Mouse (Mus musculus) B cell, adult 67 days (primary cell): Measurements from ENCODE around the gene Gm9964. TPM values are rescaled to one million over a fixed set of nuclear protein-coding genes. Genes with fewer than 3 reads are reported as not detected.

Experiments used
- total RNA-seq, 2 experiments: library from RNA; stranded (reverse); gene quantifications; 4 replicates each; pipeline ENCODE4 v1.2.4; 2023

The Gm9964 gene
- total RNA-seq, result 1 to 10 TPM; 1.9 to 3.1 TPM

DNA sequence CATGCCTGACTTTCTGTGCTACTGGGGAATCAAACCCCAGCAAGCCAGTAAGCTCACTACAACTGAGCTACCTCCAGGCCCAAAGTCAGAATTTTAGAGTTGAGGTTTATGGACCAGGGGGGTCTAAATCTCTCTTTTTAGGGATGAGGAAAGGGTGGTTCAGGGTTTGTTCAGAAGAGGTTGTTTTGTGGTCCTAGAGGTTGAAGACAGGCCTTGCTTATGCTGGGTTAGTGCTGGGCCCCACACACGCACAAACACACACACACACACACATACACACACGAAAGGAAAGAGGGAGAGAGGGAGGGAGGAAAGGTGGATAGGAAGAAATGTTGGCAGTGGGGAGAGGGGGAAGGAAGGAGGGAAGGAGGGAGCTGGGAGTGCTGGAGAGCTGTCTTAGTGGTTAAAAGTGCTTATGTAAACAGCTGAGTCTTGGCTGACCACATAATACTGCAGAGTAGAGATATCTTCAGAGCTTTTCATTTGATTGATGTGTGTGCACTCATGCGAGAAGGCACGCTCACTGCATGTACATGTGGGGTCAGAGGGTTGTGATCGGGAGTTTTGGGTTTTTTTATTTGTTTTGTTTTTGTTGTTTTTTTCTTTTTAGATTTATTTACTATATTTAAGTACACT, at the start of gene Gm9964:
Gene Gm9964 (minus strand): TSS at position 51 of the 636 bp plus-strand sequence.

DNA sequence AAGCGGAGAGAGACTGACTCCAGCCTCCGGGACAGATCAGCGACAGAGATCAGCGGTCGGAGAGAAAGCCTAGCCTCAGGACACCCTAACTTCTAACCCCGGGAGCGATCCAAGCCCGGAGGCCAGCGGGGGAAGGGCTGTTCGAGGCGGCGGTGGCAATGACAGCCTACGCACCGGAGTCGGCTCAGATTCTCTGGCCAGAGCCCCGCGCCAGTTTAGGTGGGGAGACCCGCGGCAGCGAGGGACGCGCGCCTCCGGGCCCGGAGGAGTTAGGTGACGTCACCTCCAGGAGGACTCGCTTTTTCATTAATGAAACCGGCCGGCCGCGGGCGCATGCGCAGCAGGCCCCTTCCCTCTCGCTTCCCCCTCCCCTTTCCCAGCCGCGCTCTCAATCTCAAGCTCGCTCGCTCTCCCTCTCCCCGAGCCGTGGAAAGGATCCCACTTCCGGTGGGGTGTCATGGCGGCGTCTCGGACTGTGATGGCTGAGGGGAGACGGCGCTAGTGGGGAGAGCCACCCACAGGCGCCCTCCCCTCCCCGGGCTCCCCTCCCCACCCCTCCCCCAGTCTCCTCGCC, 42.6 kb upstream of the Gm9964 start, which contains the start of gene Nf1:
Gene Nf1 (plus strand): TSS at position 460 of the 574 bp plus-strand sequence.

DNA sequence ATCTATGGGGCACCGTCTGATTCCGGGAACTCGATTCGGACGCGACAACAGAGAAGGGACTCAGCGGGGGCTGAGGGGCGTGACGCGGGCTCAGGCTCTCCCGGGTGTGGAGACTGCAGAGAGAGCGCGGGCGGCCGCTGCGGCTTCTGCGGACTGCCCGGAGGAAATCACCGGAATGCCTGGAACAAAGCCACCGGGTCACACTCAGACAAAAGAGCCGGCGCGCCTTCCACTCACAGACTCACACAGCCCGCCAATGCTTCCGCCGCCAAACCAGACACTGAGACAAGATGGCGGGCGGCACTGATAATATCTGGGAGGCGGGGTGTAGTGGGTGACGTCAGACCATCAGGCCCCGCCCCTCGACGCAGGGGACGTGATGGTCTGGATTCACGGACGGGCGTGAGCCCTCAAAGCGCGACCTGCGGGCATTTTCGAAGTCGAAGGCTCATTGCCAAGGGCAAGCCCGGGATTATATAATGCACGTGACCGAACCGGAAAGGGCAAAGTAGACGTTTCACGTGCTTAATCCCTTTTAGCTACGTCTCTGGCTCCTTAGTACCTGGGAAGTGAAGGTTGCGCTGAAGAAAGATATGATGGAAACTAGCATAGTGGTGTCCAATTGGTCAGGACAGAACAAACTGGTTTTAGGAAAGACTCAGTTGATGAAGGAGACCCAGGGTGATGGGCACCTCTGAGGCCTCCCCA, 42.2 kb downstream of the Gm9964 start, which contains the start of gene Wsb1:
Gene Wsb1 (minus strand): TSS at position 281 of the 708 bp plus-strand sequence.

Other genes with a start within 250 kb of the Gm9964 start
- gene Ksr1, start 150.5 kb downstream of the Gm9964 start, total RNA-seq, result 10 to 100 TPM; 12.9 to 14.7 TPM
- gene Wsb1, start 42.2 kb downstream of the Gm9964 start, total RNA-seq, result 100 to 1,000 TPM; 150 to 156 TPM
- gene Nf1, start 42.8 kb upstream of the Gm9964 start, total RNA-seq, result 10 to 100 TPM; 31.6 to 35.8 TPM
- 1 to 10 TPM in 1 of 2 experiments, under 1 TPM in 1; 0.50 to 1.1 TPM for gene Omg, start 207.2 kb upstream of the Gm9964 start, total RNA-seq
- 100 to 1,000 TPM; 178 to 214 TPM for gene Evi2b, start 226.9 kb upstream of the Gm9964 start, total RNA-seq
- gene Evi2, start 233.7 kb upstream of the Gm9964 start, total RNA-seq, result 10 to 100 TPM in 1 of 2 experiments, 1 to 10 TPM in 1; 9.7 to 13.1 TPM
- 10 to 100 TPM; 55.9 to 82.5 TPM for gene Evi2a, start 233.7 kb upstream of the Gm9964 start, total RNA-seq